Mouse (Mus musculus) heart, embryonic 11.5 days (tissue): Measurements from ENCODE around the gene H2-DMb2. TPM values are rescaled to one million over a fixed set of nuclear protein-coding genes. Genes with fewer than 3 reads are reported as not detected.

Source experiments
- polyA plus RNA-seq: library from polyadenylated mRNA; unstranded; fragments of >200 nt; fragmentation: Nextera tagmentation; extraction: Ambion mirVana; gene quantifications from 2 replicates; pipeline ENCODE4 v1.2.1, GENCODE M21; 2014

The H2-DMb2 gene
- polyA plus RNA-seq, 1 experiment from 2014 or later, result not detected

Other genes starting within 250 kb of the H2-DMb2 start
- gene Platr17, start 238.2 kb upstream of the H2-DMb2 start, polyA plus RNA-seq, result not detected in 2 replicates
- 26.4 and 37.0 TPM in 2 replicates for gene Daxx, start 233.9 kb upstream of the H2-DMb2 start, polyA plus RNA-seq
- gene Tapbp, start 227.4 kb upstream of the H2-DMb2 start, polyA plus RNA-seq, result 22.0 and 23.4 TPM in 2 replicates
- gene Zbtb22, start 227.4 kb upstream of the H2-DMb2 start, polyA plus RNA-seq, result 7.2 and 7.8 TPM in 2 replicates
- gene Rgl2, start 213.8 kb upstream of the H2-DMb2 start, polyA plus RNA-seq, result 25.8 and 27.8 TPM in 2 replicates
- gene Pfdn6, start 203.0 kb upstream of the H2-DMb2 start, polyA plus RNA-seq, result 147 and 151 TPM in 2 replicates
- gene Wdr46, start 202.6 kb upstream of the H2-DMb2 start, polyA plus RNA-seq, result 18.3 and 19.7 TPM in 2 replicates
- gene B3galt4, start 191.8 kb upstream of the H2-DMb2 start, polyA plus RNA-seq, result 2.8 and 5.9 TPM in 2 replicates
- 28.1 and 29.5 TPM in 2 replicates for gene Vps52, start 187.5 kb upstream of the H2-DMb2 start, polyA plus RNA-seq
- gene Rps18, start 187.3 kb upstream of the H2-DMb2 start, polyA plus RNA-seq, result 1,135 and 1,150 TPM in 2 replicates
- gene H2-K1, start 143.0 kb upstream of the H2-DMb2 start, polyA plus RNA-seq, result 13.8 and 13.9 TPM in 2 replicates
- gene Ring1, start 118.6 kb upstream of the H2-DMb2 start, polyA plus RNA-seq, result 3.9 and 4.4 TPM in 2 replicates
- 29.4 and 35.5 TPM in 2 replicates for gene H2-Ke6, start 115.2 kb upstream of the H2-DMb2 start, polyA plus RNA-seq
- gene Slc39a7, start 111.6 kb upstream of the H2-DMb2 start, polyA plus RNA-seq, result 61.4 and 67.2 TPM in 2 replicates
- gene Rxrb, start 111.5 kb upstream of the H2-DMb2 start, polyA plus RNA-seq, result 13.8 and 14.6 TPM in 2 replicates
- gene Col11a2, start 103.9 kb upstream of the H2-DMb2 start, polyA plus RNA-seq, result 0.31 and 0.70 TPM in 2 replicates
- gene H2-Oa, start 51.0 kb upstream of the H2-DMb2 start, polyA plus RNA-seq, result 0.34 and 1.2 TPM in 2 replicates
- gene H2-DMa, start 23.8 kb upstream of the H2-DMb2 start, polyA plus RNA-seq, result 6.2 and 8.1 TPM in 2 replicates
- gene Brd2, start 20.7 kb upstream of the H2-DMb2 start, polyA plus RNA-seq, result 59.7 and 105 TPM in 2 replicates
- 0.27 and 0.29 TPM in 2 replicates for gene H2-DMb1, start 9.8 kb downstream of the H2-DMb2 start, polyA plus RNA-seq
- gene Tap1, start 44.2 kb downstream of the H2-DMb2 start, polyA plus RNA-seq, result 0.63 and 0.86 TPM in 2 replicates
- 0.42 and 0.59 TPM in 2 replicates for gene Psmb9, start 44.5 kb downstream of the H2-DMb2 start, polyA plus RNA-seq
- 1.5 and 2.5 TPM in 2 replicates for gene Psmb8, start 54.4 kb downstream of the H2-DMb2 start, polyA plus RNA-seq
- gene Tap2, start 60.2 kb downstream of the H2-DMb2 start, polyA plus RNA-seq, result 0.44 and 1.4 TPM in 2 replicates
- not detected in 2 replicates for gene H2-Ob, start 95.6 kb downstream of the H2-DMb2 start, polyA plus RNA-seq
- gene H2-Ab1, start 114.4 kb downstream of the H2-DMb2 start, polyA plus RNA-seq, result 11.7 and 13.5 TPM in 2 replicates
- gene H2-Aa, start 144.5 kb downstream of the H2-DMb2 start, polyA plus RNA-seq, result not detected in 2 replicates
- 1.5 and 2.3 TPM in 2 replicates for gene H2-Eb1, start 162.6 kb downstream of the H2-DMb2 start, polyA plus RNA-seq
- not detected in 2 replicates for gene H2-Eb2, start 182.4 kb downstream of the H2-DMb2 start, polyA plus RNA-seq
- not detected in 2 replicates for gene Btnl2, start 211.5 kb downstream of the H2-DMb2 start, polyA plus RNA-seq
- not detected in 2 replicates for gene Btnl1, start 233.8 kb downstream of the H2-DMb2 start, polyA plus RNA-seq